Mouse (Mus musculus) heart, adult 8-10 months (tissue): ENCODE data around the gene Cyp4f40. TPM values are rescaled to one million over a fixed set of nuclear protein-coding genes. Genes with fewer than 3 reads are reported as not detected.
"Not testable (repeated sequence)": the region's sequence is repeated elsewhere in the genome, so short reads cannot be mapped to it uniquely, and the experiment has no call there.

Source experiments
- DNase-seq: peaks from one replicate; pipeline ENCODE4 v3.0.0; 2022; ENCODE audit warnings: low spot score
- total RNA-seq, 4 experiments: library from RNA; stranded (reverse); gene quantifications; 2 replicates each; pipeline ENCODE4 v1.2.4; 2022

Gene Cyp4f40
- total RNA-seq, 4 experiments from 2014 or later = not detected

DNA sequence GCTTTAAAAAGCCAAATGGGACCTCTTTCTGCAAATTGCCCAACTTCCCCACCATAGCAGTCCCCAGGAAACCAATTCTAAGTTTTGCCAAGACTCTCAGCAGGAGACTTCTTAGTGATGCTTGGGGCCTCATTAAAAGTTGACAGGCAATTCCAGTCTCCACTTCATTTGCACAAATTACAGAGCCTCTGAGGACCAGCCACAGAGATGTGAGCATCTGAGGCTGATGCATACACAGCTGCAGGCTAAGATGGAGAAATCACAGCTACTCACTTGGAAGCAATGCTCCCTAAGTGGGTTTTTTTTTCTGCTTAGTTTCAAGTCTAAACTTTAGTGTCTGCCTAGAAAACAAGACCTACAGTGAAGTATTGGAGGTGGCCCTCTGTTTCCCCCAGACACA, 51.8 kb downstream of the Cyp4f40 start:
- DNase-seq = not testable (repeated sequence)

DNA sequence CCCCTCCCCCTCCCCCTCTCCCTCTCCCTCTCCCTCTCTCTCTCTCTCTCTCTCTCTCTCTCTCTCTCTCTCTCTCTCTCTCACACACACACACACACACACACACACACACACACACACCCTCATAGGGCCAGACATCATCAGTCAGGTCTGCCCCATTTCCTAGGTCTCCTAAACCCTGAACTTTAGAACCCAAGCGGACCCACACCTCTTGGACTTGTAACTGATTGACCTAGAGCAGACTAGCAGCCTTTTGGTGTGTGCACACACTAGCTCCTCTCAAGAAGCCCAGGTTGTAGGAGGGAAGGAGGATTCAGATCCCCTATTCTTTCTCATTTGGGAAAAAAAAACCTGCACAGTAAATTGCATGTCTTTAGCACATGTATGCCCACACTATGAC, 63.5 kb downstream of the Cyp4f40 start:
- not testable (repeated sequence) for DNase-seq

DNA sequence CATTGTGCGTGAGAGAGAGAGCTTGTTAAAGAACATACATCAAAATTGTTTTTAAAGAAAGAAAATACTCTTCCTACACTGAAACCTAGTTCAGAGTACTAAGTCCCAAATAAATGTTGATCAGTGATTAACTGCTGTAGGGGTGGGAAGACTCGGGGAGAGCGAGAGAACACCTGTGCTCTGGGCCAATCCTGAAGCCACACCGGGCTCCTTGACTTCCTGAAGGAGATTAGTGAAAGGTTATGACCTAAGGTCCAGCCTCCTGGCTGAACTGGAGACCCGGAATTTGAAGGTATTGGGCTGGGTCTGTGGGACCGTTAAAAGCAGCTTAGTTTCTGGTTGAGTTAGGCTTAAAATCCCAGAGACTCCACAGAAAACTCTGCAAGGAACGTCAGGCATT, 64.1 kb downstream of the Cyp4f40 start:
- no peak for DNase-seq

DNA sequence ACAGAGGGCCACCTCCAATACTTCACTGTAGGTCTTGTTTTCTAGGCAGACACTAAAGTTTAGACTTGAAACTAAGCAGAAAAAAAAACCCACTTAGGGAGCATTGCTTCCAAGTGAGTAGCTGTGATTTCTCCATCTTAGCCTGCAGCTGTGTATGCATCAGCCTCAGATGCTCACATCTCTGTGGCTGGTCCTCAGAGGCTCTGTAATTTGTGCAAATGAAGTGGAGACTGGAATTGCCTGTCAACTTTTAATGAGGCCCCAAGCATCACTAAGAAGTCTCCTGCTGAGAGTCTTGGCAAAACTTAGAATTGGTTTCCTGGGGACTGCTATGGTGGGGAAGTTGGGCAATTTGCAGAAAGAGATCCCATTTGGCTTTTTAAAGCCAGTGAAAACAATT, 67.7 kb downstream of the Cyp4f40 start:
- DNase-seq = not testable (repeated sequence)

Other genes with a start within 250 kb of the Cyp4f40 start
- not detected for gene Pglyrp2, start 234.7 kb upstream of the Cyp4f40 start, total RNA-seq
- gene Cyp4f39, start 206.2 kb upstream of the Cyp4f40 start, total RNA-seq = under 1 TPM in 1 of 4 experiments, not detected in 3; 0.23 TPM
- gene Cyp4f17, start 152.8 kb upstream of the Cyp4f40 start, total RNA-seq = 1 to 10 TPM; 4.8 to 9.0 (median 7.8) TPM
- 1 to 10 TPM; 6.5 to 9.8 (median 7.3) TPM for gene Cyp4f16, start 122.3 kb upstream of the Cyp4f40 start, total RNA-seq
- gene Cyp4f37, start 37.6 kb upstream of the Cyp4f40 start, total RNA-seq = not detected
- gene Cyp4f15, start 26.7 kb downstream of the Cyp4f40 start, total RNA-seq = under 1 TPM in 1 of 4 experiments, not detected in 3; 0.16 TPM
- gene Zfp871, start 129.4 kb downstream of the Cyp4f40 start, total RNA-seq = 10 to 100 TPM; 28.7 to 30.8 (median 29.3) TPM
- gene Zfp811, start 151.0 kb downstream of the Cyp4f40 start, total RNA-seq = under 1 TPM; 0.16 to 0.38 (median 0.25) TPM
- 10 to 100 TPM in 2 of 4 experiments, 1 to 10 TPM in 2; 5.9 to 12.0 (median 9.9) TPM for gene Zfp799, start 171.4 kb downstream of the Cyp4f40 start, total RNA-seq
- gene Zfp870, start 232.7 kb downstream of the Cyp4f40 start, total RNA-seq = 1 to 10 TPM; 6.3 to 9.0 (median 7.5) TPM